Mouse (Mus musculus) right cerebral cortex, adult 2 months (tissue): ENCODE results near the gene St3gal3.

Experiments
- DNase-seq, 2 experiments: peaks; one replicate each; pipeline ENCODE4 v3.0.0; 2021 to 2022; ENCODE audit warnings: low spot score in 2 of 2

Gene St3gal3

DNA sequence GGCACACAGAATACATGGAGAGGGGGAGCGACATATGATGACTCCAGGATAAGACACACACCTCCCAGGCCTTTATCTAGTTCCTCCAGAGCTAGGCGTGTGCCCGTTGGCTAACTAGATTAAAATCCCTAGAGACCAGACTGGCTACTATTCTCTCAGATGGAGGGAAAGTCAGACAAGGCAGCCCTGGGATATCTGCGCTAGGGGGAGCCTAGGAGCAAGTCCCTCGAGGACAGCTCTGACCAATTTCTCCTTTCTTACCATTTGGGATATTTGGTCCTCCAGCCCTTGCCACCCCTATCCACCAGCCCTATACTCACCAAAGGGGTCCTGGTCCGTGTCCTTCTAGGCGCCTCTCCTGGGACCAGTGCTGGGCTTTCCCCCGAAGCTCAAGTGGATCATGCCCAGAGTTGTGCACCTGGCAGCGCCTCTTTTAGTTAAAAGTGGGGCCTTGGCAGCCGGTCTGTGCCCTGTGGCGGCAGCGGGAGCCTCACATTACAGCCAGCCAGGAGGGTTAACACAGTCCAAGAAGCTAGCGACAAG, 205.9 kb downstream of the St3gal3 start:
- peak; percentile 57 to 68 for DNase-seq

DNA sequence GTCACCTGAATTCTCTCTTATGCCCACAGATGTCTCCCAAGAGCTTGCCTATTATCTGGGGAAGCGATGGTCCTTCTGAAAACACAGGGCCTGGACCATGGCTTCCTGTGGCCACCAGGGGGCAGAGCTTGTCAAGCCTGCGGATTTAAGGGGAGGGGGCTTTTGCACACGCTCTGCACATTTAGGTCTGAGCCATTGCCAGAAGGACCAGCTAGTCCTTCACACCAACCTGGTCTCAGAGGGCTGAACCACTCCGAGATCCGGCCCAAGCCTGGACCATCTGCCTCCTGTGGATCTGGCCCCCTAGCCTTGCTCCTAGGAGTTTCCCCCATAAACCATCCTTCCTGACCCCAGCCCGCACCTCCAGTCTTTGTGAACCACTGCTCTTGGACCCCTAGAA, 206.5 kb downstream of the St3gal3 start:
- no peak for DNase-seq

DNA sequence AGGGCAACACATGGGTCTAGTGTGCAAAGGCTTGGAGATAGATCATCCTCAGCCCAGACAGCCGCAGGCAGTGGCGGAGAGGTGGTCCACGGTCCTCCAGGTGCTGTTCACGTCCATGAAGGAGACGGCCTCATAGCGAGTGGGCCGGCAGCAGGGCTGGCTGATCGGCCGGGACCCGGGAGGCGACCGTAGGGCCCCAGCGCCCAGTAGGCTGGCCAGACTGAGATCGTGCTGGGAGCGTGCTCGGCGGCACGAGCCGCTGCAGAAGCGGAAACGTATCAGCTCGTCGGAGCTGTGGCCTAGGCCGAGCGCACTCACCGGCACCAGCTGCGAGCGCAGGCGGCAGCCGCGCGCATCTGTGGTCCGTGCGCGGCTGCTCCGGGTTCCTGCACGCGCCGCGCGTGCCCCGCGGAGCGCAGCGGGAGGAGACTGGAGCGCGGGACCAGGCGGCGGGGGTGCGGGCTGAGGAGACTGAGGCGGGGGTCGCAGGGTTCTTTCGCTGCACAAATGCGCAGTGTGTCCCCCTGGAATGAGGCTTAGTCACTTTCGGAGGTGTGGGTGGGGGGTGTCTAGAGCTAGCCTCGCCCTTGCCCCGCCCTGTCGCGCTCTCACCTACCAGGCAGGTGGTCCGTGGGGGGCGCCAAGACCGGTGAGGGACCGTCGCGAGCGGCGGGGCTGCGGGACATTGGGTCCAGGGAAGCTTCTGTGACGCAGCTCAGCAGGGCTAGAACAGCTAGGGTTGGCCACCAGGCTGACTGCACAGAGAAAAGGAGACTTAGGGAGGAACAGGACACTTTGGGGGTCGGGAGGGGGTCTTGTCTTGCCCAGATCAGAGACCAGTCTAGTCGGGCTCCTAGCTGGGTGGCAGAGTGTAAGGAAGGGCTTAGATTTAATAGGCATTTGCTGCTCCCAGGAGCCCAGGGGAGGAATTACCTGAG, 207.9 kb downstream of the St3gal3 start:
- DNase-seq, result peak; percentile 61 to 72

DNA sequence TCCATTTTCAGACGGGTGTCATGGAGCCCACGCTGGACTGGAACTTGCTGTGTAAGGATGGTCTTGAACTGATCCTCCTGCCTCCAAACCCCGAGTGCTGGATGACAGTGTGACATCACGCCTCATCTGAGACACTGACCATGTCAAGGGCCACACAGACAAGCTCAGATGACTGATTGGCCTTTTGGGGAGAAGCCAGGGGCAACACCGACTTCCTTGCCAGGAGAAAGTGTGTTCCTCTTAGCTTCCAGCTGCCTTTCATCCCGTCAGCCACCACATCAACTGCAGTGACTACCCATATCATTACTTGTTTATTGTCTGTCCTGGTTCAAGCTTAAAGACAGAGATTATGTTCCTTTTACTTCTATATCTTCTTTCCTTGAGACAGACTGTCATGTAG, 209.8 kb downstream of the St3gal3 start:
- DNase-seq, result no peak

DNA sequence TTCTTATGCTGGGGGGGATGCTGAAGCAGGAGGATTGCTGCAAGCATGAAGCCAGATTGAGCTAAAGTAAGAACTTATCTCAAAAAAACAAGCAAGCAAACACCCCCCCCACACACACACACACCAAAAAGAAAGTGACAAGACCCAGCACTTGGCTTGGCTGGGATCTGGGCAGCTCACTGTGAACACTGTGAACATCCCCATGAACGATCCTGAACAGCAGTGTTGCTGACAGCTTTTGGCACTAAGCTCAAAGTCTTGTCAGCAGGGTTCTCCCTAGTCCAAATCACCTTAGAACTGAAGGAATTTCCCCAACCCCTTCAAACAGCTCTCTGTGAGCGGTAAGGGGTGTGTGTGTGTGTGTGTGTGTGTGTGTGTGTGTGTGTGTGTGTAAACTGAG, 211.3 kb downstream of the St3gal3 start:
- DNase-seq, result no peak

DNA sequence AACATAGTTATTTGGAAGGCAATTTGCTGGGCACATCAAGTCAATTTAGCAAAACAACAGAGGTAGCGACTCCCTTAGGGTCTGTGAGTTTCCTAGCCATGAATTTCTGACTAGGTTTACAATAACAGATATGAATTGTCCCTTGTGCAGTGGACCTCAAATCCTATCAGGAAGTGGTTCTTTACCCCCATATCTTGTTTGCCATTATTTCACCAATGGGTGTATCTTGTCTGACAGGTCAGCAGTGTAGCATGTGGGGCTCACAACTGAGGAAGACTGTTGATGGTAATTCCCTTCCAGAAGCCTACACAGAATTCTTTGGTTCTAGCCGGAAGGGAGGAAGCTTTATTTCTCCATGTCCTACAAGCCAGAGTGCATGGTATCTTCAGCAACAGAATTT, 213.4 kb downstream of the St3gal3 start:
- no peak for DNase-seq

DNA sequence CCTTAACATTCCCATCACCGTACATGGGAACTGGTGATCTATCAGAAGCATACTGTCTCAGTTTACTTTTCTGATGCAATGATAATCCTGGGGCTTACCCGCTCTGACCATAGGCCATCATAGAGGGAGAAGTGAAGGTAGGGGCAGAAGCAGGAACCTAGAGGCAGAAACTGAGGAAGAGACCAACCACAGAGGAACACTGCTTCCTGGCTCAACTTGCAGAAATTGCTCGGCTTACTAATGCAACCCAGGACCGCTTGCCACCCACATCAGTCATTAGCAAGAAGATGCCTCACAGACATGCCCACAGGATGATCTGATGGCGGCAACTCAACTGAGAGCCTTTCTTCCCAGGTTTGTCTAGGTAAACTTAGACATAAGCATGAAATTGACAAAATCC, 216.0 kb downstream of the St3gal3 start:
- DNase-seq, result no peak

DNA sequence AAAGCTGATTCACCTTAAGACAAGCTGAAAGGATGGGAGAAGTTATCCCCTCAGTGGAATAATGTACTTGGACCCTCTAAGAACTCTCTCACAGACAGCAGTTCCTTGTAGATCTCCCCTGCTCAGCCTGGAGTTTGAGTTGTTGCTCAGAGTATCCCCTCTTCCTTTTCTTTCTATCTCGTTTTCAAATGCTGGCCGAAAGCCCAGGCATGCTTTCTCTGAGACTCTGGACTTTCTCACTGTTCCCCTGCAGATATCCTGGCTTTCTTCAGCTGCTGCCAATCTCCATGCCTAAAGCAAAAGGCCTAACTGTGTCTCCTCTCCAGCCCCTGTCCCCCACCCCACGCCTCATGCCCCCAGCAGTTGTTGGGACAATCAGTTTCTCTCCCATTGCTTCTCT, 216.5 kb downstream of the St3gal3 start:
- no peak for DNase-seq

DNA sequence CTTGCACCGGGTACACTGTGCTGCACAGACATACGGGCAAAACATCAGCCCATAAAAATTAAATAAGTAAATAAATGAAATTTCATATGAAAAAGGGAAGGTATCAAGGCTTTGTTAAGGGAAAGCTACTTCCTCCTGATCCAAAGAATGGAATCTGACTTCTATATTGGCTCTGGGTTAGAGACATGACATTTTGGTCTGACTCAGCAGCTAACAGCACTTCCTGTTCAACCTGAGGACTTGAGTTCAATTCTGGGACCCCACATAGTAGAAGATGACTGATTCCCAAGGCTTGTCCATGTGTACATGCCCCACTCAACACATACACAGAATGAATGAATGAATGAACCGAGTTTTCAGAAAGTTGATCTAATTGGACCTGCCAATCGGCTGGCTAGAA, 216.9 kb downstream of the St3gal3 start:
- DNase-seq, result no peak

DNA sequence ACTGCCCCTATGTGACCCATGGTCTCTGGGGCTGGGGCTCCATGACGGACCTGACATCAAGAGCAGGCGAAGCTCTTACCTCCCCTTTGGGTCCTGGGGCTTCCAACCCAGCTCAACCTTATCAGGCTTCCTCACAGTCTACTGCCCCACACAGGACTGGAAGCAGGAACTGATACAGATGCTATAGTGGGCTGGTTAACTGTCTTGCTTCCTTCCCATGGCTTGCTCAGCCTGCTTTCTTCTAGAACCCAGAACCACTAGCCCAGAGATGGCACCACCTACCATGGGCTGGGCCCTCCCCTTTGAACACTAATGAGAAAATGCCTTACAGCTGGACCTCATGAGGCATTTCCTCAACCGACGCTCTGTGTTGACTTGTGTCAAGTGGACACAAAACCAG, 217.3 kb downstream of the St3gal3 start:
- no peak for DNase-seq

DNA sequence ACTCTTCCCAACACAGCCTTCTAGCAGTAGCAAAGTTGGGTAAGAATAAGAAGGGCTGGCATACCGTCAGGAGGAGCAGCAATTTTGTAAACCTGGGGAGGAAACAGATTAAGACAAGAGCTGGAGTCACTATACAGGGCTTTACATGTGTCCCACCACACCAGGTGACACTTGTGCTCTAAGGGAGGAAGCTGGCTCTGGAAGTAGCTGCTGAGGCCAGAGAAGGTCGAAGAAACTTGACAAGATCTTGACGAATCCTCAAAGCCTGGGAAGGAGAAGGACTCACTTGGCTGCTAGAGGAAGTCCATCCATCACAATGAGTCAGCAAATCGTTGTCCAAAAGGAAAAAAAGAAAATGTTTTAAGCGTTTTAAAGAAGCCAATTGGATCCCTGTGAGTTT, 218.3 kb downstream of the St3gal3 start:
- no peak for DNase-seq

DNA sequence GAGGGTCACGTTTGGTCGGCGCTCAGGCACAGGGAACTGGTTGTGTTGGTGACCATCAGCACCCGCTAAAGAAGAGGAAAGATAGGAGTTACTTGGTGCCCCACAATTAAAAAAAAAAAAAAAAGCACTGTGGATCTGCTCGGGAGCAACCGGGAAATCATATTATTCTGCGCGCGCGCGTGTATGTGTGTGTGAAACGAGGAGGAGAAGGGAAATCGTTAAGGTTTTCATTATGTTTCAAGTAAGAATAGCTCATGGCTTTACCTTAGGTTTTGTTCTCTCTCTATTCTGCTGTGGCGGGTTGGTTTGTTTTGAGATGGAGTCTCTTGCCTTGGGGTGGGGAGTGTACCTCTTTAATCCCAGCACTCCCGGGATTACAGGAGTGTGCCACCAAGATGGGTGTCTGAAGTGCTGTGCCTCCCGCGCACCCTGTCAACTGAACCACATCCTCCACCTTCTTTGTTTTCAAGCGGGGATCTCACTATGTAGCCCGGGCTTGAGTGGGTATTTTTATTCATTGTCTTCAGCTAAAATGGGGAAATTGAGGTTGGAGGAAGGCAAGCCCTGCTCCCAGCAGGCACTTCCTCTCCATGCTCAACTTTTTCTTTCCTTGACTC, 219.1 kb downstream of the St3gal3 start:
- no peak for DNase-seq

DNA sequence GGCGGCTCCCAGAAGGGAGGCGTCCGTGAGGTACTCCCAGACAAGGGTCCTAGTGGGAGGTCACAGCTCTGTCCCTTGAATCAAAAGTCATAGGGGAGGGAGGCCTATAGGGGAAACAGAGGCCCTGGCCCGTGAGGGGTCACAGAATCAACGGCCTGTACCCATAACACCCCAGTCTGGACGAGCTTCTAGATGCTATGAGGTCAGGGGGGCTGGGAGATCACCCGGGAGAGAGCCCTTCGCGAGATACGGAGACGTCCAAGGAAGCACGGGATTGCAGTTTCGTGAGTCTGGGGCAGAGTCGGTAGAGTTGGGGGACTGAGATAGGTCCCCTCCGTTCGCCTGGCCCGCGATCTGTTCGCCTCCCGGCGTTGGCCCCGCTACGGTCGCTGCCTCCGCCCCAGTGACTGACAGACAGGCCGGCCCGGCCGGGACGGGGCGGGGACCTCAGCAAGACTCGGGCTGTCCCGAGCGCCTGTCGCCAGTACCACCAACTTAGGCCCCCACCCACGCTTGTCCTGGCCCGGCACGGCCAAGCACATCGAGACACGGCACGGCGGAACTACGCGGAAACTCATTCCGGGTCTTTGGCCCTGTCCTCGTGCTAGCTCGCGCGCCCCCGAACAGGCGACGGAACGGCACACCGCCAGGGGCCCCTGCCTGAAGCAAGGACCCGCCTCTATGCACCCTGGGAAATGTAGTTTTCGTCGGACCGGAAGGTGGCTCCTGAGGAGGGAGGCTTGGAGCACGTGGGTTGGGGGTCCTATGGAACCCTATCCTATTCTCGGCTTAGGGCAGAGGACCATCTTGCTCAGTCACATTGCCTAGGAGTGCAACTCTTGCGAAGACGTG, 219.9 kb downstream of the St3gal3 start, which contains the start of gene Ipo13:
Gene Ipo13, minus strand, starts transcription at position 409 of the 852 bp plus-strand sequence.
- DNase-seq, result peak; percentile 92 to 96

DNA sequence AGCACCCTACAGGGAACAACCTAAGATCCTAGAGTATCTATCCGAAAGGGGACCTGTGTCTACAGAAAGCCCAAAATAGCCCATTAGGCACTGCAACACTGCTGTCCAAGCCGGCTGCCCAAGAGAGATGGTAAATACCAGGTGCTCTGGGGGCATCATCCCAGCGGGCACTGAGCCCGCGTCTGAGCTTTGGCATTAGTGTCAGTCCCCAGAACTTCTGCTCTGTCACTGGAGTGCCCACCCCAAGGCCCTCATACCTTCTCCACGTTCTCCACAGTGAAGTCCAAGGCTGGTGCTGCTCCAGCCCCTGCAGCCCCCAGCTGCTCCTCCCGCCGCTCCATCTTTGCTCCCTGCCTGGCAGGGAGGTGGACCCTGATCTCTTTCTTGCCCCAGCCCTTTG, 220.7 kb downstream of the St3gal3 start:
- DNase-seq, result no peak

DNA sequence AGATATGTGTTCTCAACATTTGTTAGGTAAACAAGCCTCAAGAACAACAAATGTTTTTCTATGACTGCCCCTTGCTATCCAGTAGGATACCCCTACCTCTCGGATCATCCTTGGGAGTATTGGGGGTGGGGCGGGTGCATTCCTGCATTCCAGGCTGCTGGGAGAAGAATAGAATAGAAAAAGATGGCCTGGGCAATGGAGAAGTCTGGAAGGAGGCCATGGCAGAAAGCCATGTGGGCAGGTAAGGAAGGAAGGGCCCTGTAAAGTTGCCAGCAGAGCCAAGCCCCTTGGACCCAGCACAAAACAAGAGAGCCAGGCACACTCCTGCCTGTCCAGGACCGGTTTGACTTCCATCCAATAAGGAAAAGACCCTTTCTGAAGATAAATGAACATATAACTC, 221.3 kb downstream of the St3gal3 start:
- DNase-seq, result no peak

DNA sequence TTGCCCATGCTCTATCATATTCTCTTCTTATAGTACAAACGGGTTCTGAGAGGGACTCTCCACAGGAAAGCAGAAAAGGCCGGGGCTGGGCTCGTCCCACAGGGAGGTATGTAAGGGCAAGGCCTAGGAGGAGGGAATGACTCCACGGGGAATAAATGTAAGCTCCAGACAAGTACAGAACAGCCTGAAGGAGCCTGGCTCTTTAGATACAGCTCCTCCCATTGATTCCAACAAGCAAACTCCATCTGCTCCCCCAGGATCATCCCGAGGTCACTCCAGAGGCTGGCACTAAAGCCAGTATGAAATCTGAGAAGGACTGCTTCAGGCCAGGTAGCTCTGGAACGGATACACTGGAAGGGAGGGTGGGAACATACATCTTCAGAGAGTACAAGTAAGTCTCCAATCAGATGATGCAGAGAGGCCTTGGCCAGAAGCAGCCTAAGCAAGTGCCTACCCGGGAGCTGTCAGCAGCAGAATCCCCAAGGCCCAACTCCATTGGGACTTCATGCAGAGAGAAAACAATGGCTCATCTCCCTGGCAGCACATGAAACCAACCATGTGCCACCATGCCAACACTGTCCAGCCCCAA, 221.9 kb downstream of the St3gal3 start:
- no peak for DNase-seq

DNA sequence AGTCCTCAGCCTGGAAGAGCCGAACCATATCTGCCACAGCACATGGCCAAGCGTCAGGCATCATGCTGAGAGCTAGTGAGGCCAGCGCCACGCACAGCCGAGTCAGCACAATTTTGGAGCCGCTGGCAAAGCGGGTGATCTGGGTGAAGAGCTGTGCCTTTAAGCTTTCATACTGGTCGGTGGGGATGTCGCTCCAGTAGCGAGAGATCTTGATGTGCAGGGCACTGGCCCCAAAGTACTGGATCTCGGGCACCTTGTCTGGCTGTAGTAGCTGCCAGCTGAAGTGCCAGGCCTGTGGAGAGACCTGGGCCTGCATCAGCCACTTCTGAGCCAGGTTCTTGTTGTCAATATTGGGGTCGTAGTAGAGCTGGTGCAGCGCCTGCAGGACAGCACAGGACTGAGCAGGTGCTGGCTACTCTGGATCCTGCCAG, 222.6 kb downstream of the St3gal3 start:
- no peak for DNase-seq

DNA sequence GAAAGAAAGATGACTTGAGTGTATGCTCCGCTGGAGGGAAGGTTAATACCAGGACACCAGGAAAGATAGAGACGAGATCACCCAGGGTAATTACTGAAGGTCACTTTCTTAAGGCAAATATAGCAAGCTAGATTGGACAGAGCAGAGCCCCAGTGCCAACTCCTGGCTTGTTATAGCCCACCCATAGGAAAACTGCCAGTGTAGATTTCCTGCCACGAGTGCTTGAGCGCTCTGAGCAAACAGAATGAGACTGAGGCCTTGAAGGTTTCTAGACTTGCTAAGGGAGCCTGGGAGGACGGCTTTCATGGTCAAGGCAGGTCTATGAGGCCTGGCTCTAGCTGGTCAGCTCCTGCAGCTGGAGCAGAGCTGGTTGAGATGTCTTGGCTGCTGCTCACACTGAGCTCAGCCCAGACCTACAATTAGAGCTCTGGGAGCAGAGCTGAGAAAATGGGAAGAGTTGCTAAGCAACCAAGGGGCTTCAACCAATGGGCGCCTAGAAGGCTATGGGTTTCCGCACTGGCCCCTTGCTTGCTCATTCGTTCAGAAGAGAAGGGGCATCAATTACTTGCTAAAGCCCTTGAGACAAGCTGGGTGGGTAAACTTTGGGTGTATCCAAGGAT, 225.8 kb downstream of the St3gal3 start:
- no peak for DNase-seq

DNA sequence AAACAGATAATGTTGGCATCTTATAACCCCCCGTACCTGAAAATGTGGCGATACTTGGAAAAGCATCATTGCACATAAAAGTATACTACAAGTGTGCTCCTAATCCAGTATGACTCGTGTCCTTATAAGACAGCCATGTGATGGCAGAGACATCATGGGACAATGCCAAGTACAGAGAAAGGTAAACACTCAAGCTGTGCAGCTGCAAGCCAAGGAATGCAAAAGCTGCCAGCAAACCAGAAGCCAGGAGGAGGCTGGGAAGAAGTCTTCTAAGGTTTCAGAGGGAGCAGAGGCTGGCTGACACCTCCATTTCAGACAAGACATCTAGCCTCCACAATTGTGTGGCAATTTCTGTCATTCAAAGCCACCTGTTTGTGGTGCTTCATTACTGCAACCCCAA, 228.5 kb downstream of the St3gal3 start:
- DNase-seq, result no peak

DNA sequence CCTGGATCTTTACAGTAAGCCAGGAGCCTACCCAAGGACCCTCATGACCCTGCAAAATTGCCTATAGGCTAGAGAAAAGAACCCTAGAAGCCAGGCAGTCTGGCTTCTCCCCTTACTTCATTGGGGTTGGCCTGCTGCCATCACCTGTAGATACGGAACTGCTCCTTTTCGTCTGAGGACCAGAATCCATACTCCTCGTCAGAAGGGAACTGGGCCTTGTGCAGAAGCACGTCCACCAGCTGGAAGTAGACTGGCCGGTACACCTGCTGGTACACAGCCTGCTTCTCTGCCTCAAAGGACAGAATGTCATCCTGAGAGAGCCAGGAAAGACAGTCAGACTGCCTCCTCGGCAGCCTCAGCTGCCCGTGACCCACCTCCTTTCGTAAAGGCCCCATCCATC, 230.0 kb downstream of the St3gal3 start:
- no peak for DNase-seq

DNA sequence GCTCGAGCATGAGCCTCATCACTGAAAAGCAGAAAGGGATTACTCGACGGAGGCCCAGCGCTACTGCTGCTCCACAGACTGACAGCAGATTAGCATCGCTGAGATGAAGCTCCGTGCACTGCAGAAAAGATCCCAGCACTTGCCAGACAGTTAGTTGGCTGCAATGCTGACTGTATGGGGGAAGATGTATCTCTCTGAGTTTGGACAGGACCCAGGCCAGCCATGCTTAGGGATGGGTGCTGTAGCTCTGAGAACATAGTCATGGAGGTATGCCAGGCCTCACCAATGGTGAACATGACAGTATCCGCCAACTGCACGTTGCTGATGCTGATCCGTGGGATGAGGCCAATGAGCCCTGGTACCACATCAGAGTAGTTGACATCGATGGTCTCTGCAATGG, 230.6 kb downstream of the St3gal3 start:
- no peak for DNase-seq
